In the genomic region with DNA sequence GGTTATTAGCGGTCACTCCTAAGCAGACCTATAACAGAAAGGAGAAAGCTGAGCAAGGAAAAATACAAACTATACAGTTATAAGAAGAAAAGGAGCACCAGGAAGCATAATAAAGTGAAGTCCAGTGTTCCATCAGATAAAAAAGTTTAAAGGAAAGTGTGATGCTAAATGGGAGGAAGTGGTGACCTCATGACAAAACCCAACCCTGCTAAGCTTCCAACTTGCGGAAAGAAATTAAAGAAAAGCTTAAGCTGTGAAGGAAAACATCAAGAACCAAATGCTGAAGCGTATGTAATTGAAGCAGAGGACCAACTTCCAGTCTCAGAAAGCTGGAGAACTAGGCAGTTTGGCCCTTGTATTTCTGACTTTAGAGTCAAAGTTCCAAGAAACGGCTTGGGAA, we compare ENCODE assay signal across 24 mouse cellular contexts.
"Had no signal": no experiment of that assay in that cellular context is flagged by ENCODE, and none has a peak within 500 bp of the region (broad histone marks: within the 10 kb centered on the region; RNA-seq: fewer than 3 reads in every experiment).

No protein-coding gene starts in this region.

- H3K27me3 ChIP-seq: heart, embryonic 13.5 days; heart, embryonic 15.5 days; hindbrain, embryonic 13.5 days; hindbrain, embryonic 15.5 days; kidney, embryonic 15.5 days; limb, embryonic 12.5 days had no signal

- ATAC-seq: hindbrain, postnatal 0 days; intestine, embryonic 16.5 days had no signal

- H3K4me3 ChIP-seq: heart, embryonic 13.5 days; heart, embryonic 15.5 days; hindbrain, embryonic 13.5 days; hindbrain, embryonic 15.5 days; kidney, embryonic 15.5 days; layer of hippocampus, adult 2 months; left cerebral cortex, adult 2 months; limb, embryonic 10.5 days; limb, embryonic 12.5 days had no signal

- H3K36me3 ChIP-seq: heart, embryonic 13.5 days; heart, embryonic 15.5 days; hindbrain, embryonic 13.5 days; hindbrain, embryonic 15.5 days; kidney, embryonic 15.5 days; limb, embryonic 10.5 days; limb, embryonic 12.5 days had no signal

- H3K27ac ChIP-seq: heart, embryonic 13.5 days; heart, embryonic 15.5 days; hindbrain, embryonic 13.5 days; hindbrain, embryonic 15.5 days; hindbrain, postnatal 0 days; kidney, embryonic 15.5 days; kidney, postnatal 0 days; layer of hippocampus, adult 2 months; left cerebral cortex, adult 2 months; limb, embryonic 10.5 days; limb, embryonic 12.5 days; liver, embryonic 14.5 days had no signal

- DNase-seq: gastrocnemius, postnatal 14 days; gastrocnemius, postnatal 36 days; heart, adult 11 months; heart, postnatal 14 days; heart, postnatal 36 days; kidney, adult 11 months; kidney, adult 2 months; kidney, adult 9 months; kidney, postnatal 14 days; kidney, postnatal 36 days had no signal

- H3K4me1 ChIP-seq: hindbrain, embryonic 13.5 days; hindbrain, embryonic 15.5 days; kidney, embryonic 15.5 days; limb, embryonic 10.5 days; limb, embryonic 12.5 days had no signal

- H3K9me3 ChIP-seq: heart, embryonic 13.5 days; heart, embryonic 15.5 days; hindbrain, embryonic 13.5 days; hindbrain, embryonic 15.5 days; kidney, embryonic 15.5 days; limb, embryonic 10.5 days; limb, embryonic 12.5 days had no signal

- H3K4me2 ChIP-seq: heart, embryonic 11.5 days; heart, embryonic 13.5 days; heart, embryonic 15.5 days; hindbrain, embryonic 13.5 days; hindbrain, embryonic 15.5 days; kidney, embryonic 15.5 days; limb, embryonic 12.5 days had no signal

- H3K9ac ChIP-seq: heart, embryonic 13.5 days; heart, embryonic 15.5 days; hindbrain, embryonic 13.5 days; hindbrain, embryonic 15.5 days; kidney, embryonic 15.5 days; limb, embryonic 12.5 days; liver, embryonic 14.5 days had no signal
